ENCODE assay signal across 12 mouse cellular contexts in genomic region chr17:74278966-74279869, GRCm38 (mm10). TPM values are rescaled to one million over a fixed set of nuclear protein-coding genes. Genes with fewer than 3 reads are reported as not detected.
DNase-seq lines count a peak whose midpoint lies in the region; ATAC-seq and TF ChIP-seq lines count a peak whose summit lies in the region.
"Had no signal": no experiment of that assay in that cellular context is flagged by ENCODE, and none has a peak within 500 bp of the region (broad histone marks: within the 10 kb centered on the region; RNA-seq: fewer than 3 reads in every experiment).

No protein-coding gene starts in this region.

- in situ Hi-C loops in Patski (cut with MboI; ENCODE audit: low pct_unique_long_range_greater_than_20kb) = loop anchor here (25.0 kb wide), 1 partner anchor 1442 kb away; the partner anchor contains the start of gene Ypel5

- TF ChIP-seq CTCF in Patski (IDR thresholded peaks at IDR 0.05) = peak; percentile 22

- H3K27ac ChIP-seq in lung, embryonic 15.5 days = no peak overlapping the region
- no peak overlapping the region for H3K27ac ChIP-seq in intestine, embryonic 15.5 days
- H3K27ac ChIP-seq in neural tube, embryonic 14.5 days (ENCODE audit: low read depth, low read length) = no peak overlapping the region
- H3K27ac ChIP-seq: kidney, postnatal 0 days; limb, embryonic 13.5 days had no signal

- no peak overlapping the region for H3K4me2 ChIP-seq in lung, embryonic 15.5 days
- H3K4me2 ChIP-seq in intestine, embryonic 15.5 days (replicated peaks) = no peak overlapping the region
- H3K4me2 ChIP-seq in neural tube, embryonic 14.5 days (ENCODE audit: low read depth, low read length) = no peak overlapping the region
- H3K4me2 ChIP-seq: limb, embryonic 13.5 days had no signal

- DNase-seq in lung, postnatal 14 days = no peak
- DNase-seq in Patski (ENCODE audit: low read depth, low spot score) = no peak
- no peak for DNase-seq in urinary bladder, postnatal 14 days (ENCODE audit: low spot score)
- DNase-seq in layer of hippocampus, adult 9-11 months = no peak
- DNase-seq: cerebellum, postnatal 25 days; layer of hippocampus, postnatal 36 days had no signal

- CTCF ChIA-PET in Patski (lab: Charles Lee) = interaction anchor here (1.2 to 1.9 kb wide), 3 partner anchors 9 kb away, joined by 3 to 7 read pairs (median 4); no protein-coding TSS in a partner anchor

- WGBS in lung, embryonic 15.5 days = 88% methylated on average over 8 of the region's 8 CpGs
- WGBS in intestine, embryonic 15.5 days = 93% methylated on average over 8 of the region's 8 CpGs
- 90% methylated on average over 8 of the region's 8 CpGs for WGBS in neural tube, embryonic 14.5 days

- no peak overlapping the region for H3K4me3 ChIP-seq in lung, embryonic 15.5 days
- no peak overlapping the region for H3K4me3 ChIP-seq in intestine, embryonic 15.5 days (replicated peaks)
- no peak overlapping the region for H3K4me3 ChIP-seq in neural tube, embryonic 14.5 days (ENCODE audit: low read depth, low read length)
- H3K4me3 ChIP-seq: limb, embryonic 13.5 days; myocyte had no signal

- no peaks in the 10 kb centered on the region for H3K4me1 ChIP-seq in lung, embryonic 15.5 days
- H3K4me1 ChIP-seq in intestine, embryonic 15.5 days (replicated peaks) = no peaks in the 10 kb centered on the region
- no peaks in the 10 kb centered on the region for H3K4me1 ChIP-seq in neural tube, embryonic 14.5 days (ENCODE audit: control insufficient read depth, insufficient read depth, low read length)

- H3K27me3 ChIP-seq in lung, embryonic 15.5 days = no peaks in the 10 kb centered on the region
- H3K27me3 ChIP-seq in Patski = no peaks in the 10 kb centered on the region
- no peaks in the 10 kb centered on the region for H3K27me3 ChIP-seq in intestine, embryonic 15.5 days (replicated peaks)
- no peaks in the 10 kb centered on the region for H3K27me3 ChIP-seq in neural tube, embryonic 14.5 days (ENCODE audit: control insufficient read depth, insufficient read depth, low read length)
- H3K27me3 ChIP-seq: limb, embryonic 13.5 days had no signal

- ATAC-seq in lung, embryonic 15.5 days (ENCODE audit: borderline replicate concordance, extremely low read depth, low FRiP score, low TSS enrichment) = peak; percentile 27; the same call in 1 of the 2 replicates
- peak; percentile 35 for ATAC-seq in Patski
- ATAC-seq in intestine, embryonic 15.5 days = 0 out of 2 replicates have a peak, but pooled peaks have one; percentile 20
- ATAC-seq in neural tube, embryonic 14.5 days (ENCODE audit: low read depth) = 0 out of 2 replicates have a peak, but pooled peaks have one; percentile 51

- H3K9ac ChIP-seq in lung, embryonic 15.5 days = no peak overlapping the region
- no peak overlapping the region for H3K9ac ChIP-seq in intestine, embryonic 15.5 days
- no peak overlapping the region for H3K9ac ChIP-seq in neural tube, embryonic 14.5 days (replicated peaks; ENCODE audit: low read depth, low read length)
- H3K9ac ChIP-seq: limb, embryonic 13.5 days had no signal

- POLR2A ChIA-PET in Patski (lab: Charles Lee) = interaction anchor here (0.6 kb wide), 1 partner anchor 12 kb away, joined by 4 read pairs; no protein-coding TSS in a partner anchor

- H3K9me3 ChIP-seq in lung, embryonic 15.5 days = no peaks in the 10 kb centered on the region
- H3K9me3 ChIP-seq in intestine, embryonic 15.5 days = no peaks in the 10 kb centered on the region
- no peaks in the 10 kb centered on the region for H3K9me3 ChIP-seq in neural tube, embryonic 14.5 days (ENCODE audit: control insufficient read depth, low read length)
- H3K9me3 ChIP-seq: limb, embryonic 13.5 days had no signal

- H3K36me3 ChIP-seq in lung, embryonic 15.5 days = no peaks in the 10 kb centered on the region
- no peaks in the 10 kb centered on the region for H3K36me3 ChIP-seq in intestine, embryonic 15.5 days
- H3K36me3 ChIP-seq in neural tube, embryonic 14.5 days (ENCODE audit: control insufficient read depth, insufficient read depth, low read length) = no peaks in the 10 kb centered on the region

RNA-seq across cellular contexts. Expression of gene Memo1, which starts 16.1 kb away (rescaled TPM):
- 86.1 and 90.5 TPM in 2 replicates for polyA plus RNA-seq in lung, embryonic 15.5 days (2015; fragmentation: Nextera tagmentation; extraction: Ambion mirVana)
- 85.0 TPM for polyA plus RNA-seq in Patski (2021)
- 73.1 and 75.9 TPM in 2 replicates for polyA plus RNA-seq in intestine, embryonic 15.5 days (2015; fragmentation: Nextera tagmentation; extraction: Ambion mirVana)
- polyA plus RNA-seq in neural tube, embryonic 14.5 days (2014; fragmentation: Nextera tagmentation; extraction: Ambion mirVana) = 65.7 and 65.8 TPM in 2 replicates

RNA-seq across cellular contexts. Expression of gene Dpy30, which starts 44.5 kb away (rescaled TPM):
- 219 and 227 TPM in 2 replicates for polyA plus RNA-seq in lung, embryonic 15.5 days (2015; fragmentation: Nextera tagmentation; extraction: Ambion mirVana)
- polyA plus RNA-seq in Patski (2021) = 97.9 TPM
- 257 and 282 TPM in 2 replicates for polyA plus RNA-seq in intestine, embryonic 15.5 days (2015; fragmentation: Nextera tagmentation; extraction: Ambion mirVana)
- 225 and 237 TPM in 2 replicates for polyA plus RNA-seq in neural tube, embryonic 14.5 days (2014; fragmentation: Nextera tagmentation; extraction: Ambion mirVana)

RNA-seq across cellular contexts. Expression of gene Spast, which starts 59.6 kb away (rescaled TPM):
- 15.6 and 16.9 TPM in 2 replicates for polyA plus RNA-seq in lung, embryonic 15.5 days (2015; fragmentation: Nextera tagmentation; extraction: Ambion mirVana)
- 27.5 TPM for polyA plus RNA-seq in Patski (2021)
- 12.4 and 15.0 TPM in 2 replicates for polyA plus RNA-seq in intestine, embryonic 15.5 days (2015; fragmentation: Nextera tagmentation; extraction: Ambion mirVana)
- 48.5 and 51.5 TPM in 2 replicates for polyA plus RNA-seq in neural tube, embryonic 14.5 days (2014; fragmentation: Nextera tagmentation; extraction: Ambion mirVana)
